Mouse (Mus musculus): ENCODE results near the gene Olfr467. TPM values are rescaled to one million over a fixed set of nuclear protein-coding genes. Genes with fewer than 3 reads are reported as not detected.
"Not testable (repeated sequence)": the region's sequence is repeated elsewhere in the genome, so short reads cannot be mapped to it uniquely, and the experiment has no call there.

Olfr467 gene
- not detected in 2 replicates for polyA plus RNA-seq (2015; fragmentation: Nextera tagmentation; extraction: Ambion mirVana)

- Histone ChIP-seq H3K4me1 (replicated peaks) (no peaks in the 10 kb centered on the region), H3K9ac (replicated peaks) (no peak within 1 kb of the TSS), H3K9me3 (peaks cover 5% of the 10 kb centered on the region; the same call in 1 of the 2 replicates), H3K36me3 (no peaks in the 10 kb centered on the region), H3K27ac (no peak within 1 kb of the TSS), H3K4me2 (replicated peaks) (no peak within 1 kb of the TSS), H3K27me3 (no peaks in the 10 kb centered on the region), H3K4me3 (replicated peaks) (no peak within 1 kb of the TSS)
- ATAC-seq, result no peak
Measured at GRCm38 (mm10) chr7:107811963-107812362, at the start of gene Olfr467. Olfr467 (plus strand) TSS chr7:107812263.

- no peaks in the 10 kb centered on the region for H3K27me3 ChIP-seq
- H3K9me3 ChIP-seq, result no peaks in the 10 kb centered on the region
- no peaks in the 10 kb centered on the region for H3K4me1 ChIP-seq (replicated peaks)
- H3K27ac ChIP-seq, result no peak overlapping the region
- WGBS, result 57% methylated on average over 6 of the region's 6 CpGs
- H3K36me3 ChIP-seq, result no peaks in the 10 kb centered on the region
- no peak overlapping the region for H3K4me3 ChIP-seq (replicated peaks)
- no peak for ATAC-seq
- no peak overlapping the region for H3K4me2 ChIP-seq (replicated peaks)
- no peak overlapping the region for H3K9ac ChIP-seq (replicated peaks)
Measured at GRCm38 (mm10) chr7:107770812-107771211, 41.3 kb upstream of the Olfr467 start.

- Histone ChIP-seq H3K27ac (no peak overlapping the region), H3K36me3 (no peaks in the 10 kb centered on the region), H3K27me3 (no peaks in the 10 kb centered on the region), H3K4me3 (replicated peaks) (no peak overlapping the region), H3K4me2 (replicated peaks) (no peak overlapping the region), H3K4me1 (replicated peaks) (no peaks in the 10 kb centered on the region), H3K9me3 (no peaks in the 10 kb centered on the region), H3K9ac (replicated peaks) (no peak overlapping the region)
- ATAC-seq, result no peak
- WGBS, result 73% methylated on average over 1 of the region's 1 CpGs
Measured at GRCm38 (mm10) chr7:107778216-107778615, 33.8 kb upstream of the Olfr467 start.

- Histone ChIP-seq H3K4me1 (replicated peaks) (no peaks in the 10 kb centered on the region), H3K9me3 (no peaks in the 10 kb centered on the region), H3K9ac (replicated peaks) (no peak overlapping the region), H3K4me2 (replicated peaks) (no peak overlapping the region), H3K27me3 (no peaks in the 10 kb centered on the region), H3K4me3 (replicated peaks) (no peak overlapping the region), H3K36me3 (no peaks in the 10 kb centered on the region), H3K27ac (no peak overlapping the region)
- WGBS, result 50% methylated on average over 4 of the region's 4 CpGs
- ATAC-seq, result no peak
Measured at GRCm38 (mm10) chr7:107779611-107780010, 32.5 kb upstream of the Olfr467 start.

- 0 out of 2 replicates have a peak, but pooled peaks have one; percentile 50 for ATAC-seq
- WGBS, result 60% methylated on average over 3 of the region's 3 CpGs
Measured at GRCm38 (mm10) chr7:107787977-107788620, 24.0 kb upstream of the Olfr467 start.

GRCm38 (mm10) chr7:107796500-107796899 is 15.6 kb upstream of the Olfr467 start:
- 92% methylated on average over 2 of the region's 2 CpGs for WGBS
- Histone ChIP-seq H3K4me1 (replicated peaks) (no peaks in the 10 kb centered on the region), H3K9me3 (no peaks in the 10 kb centered on the region), H3K4me2 (replicated peaks) (no peak overlapping the region), H3K9ac (replicated peaks) (no peak overlapping the region), H3K4me3 (replicated peaks) (no peak overlapping the region), H3K36me3 (no peaks in the 10 kb centered on the region), H3K27ac (no peak overlapping the region), H3K27me3 (no peaks in the 10 kb centered on the region)
- no peak for ATAC-seq

More at GRCm38 (mm10) chr7:107787977-107788620, 24.0 kb upstream of the Olfr467 start:
- Histone ChIP-seq H3K36me3 (no peaks in the 10 kb centered on the region), H3K4me1 (replicated peaks) (no peaks in the 10 kb centered on the region), H3K9me3 (no peaks in the 10 kb centered on the region), H3K4me2 (replicated peaks) (no peak overlapping the region), H3K4me3 (replicated peaks) (no peak overlapping the region), H3K27me3 (no peaks in the 10 kb centered on the region), H3K9ac (replicated peaks) (no peak overlapping the region), H3K27ac (no peak overlapping the region)

- H3K4me1 ChIP-seq (replicated peaks), result no peaks in the 10 kb centered on the region
- no peak for ATAC-seq
Measured at GRCm38 (mm10) chr7:107801108-107801507, 11.0 kb upstream of the Olfr467 start, which contains the start of gene Ovch2. Ovch2 (minus strand) TSS chr7:107801208.

GRCm38 (mm10) chr7:107802138-107802537 is 9.9 kb upstream of the Olfr467 start:
- ATAC-seq, result no peak
- Histone ChIP-seq H3K4me2 (replicated peaks) (no peak overlapping the region), H3K36me3 (no peaks in the 10 kb centered on the region), H3K27me3 (no peaks in the 10 kb centered on the region), H3K4me1 (replicated peaks) (no peaks in the 10 kb centered on the region), H3K9ac (replicated peaks) (no peak overlapping the region), H3K9me3 (no peaks in the 10 kb centered on the region; the same call in 1 of the 2 replicates), H3K27ac (no peak overlapping the region), H3K4me3 (replicated peaks) (no peak overlapping the region)
- 75% methylated on average over 3 of the region's 3 CpGs for WGBS

More at GRCm38 (mm10) chr7:107801108-107801507, 11.0 kb upstream of the Olfr467 start, which contains the start of gene Ovch2:
- Histone ChIP-seq H3K9ac (replicated peaks) (no peak within 1 kb of the TSS), H3K4me2 (replicated peaks) (no peak within 1 kb of the TSS), H3K4me3 (replicated peaks) (no peak within 1 kb of the TSS), H3K27ac (no peak within 1 kb of the TSS), H3K27me3 (no peaks in the 10 kb centered on the region), H3K9me3 (no peaks in the 10 kb centered on the region; the same call in 1 of the 2 replicates), H3K36me3 (no peaks in the 10 kb centered on the region)
- WGBS, result 91% methylated on average over 2 of the region's 2 CpGs

GRCm38 (mm10) chr7:107819442-107819841 is 7.4 kb downstream of the Olfr467 start:
- no peak for ATAC-seq
- H3K27ac ChIP-seq, result no peak overlapping the region

GRCm38 (mm10) chr7:107823867-107824266 is 11.8 kb downstream of the Olfr467 start:
- not testable (repeated sequence) for ATAC-seq

More at GRCm38 (mm10) chr7:107819442-107819841, 7.4 kb downstream of the Olfr467 start:
- Histone ChIP-seq H3K9me3 (no peaks in the 10 kb centered on the region), H3K4me3 (replicated peaks) (no peak overlapping the region), H3K4me1 (replicated peaks) (no peaks in the 10 kb centered on the region), H3K9ac (replicated peaks) (no peak overlapping the region), H3K27me3 (no peaks in the 10 kb centered on the region), H3K36me3 (no peaks in the 10 kb centered on the region), H3K4me2 (replicated peaks) (no peak overlapping the region)

GRCm38 (mm10) chr7:107825441-107825840 is 13.4 kb downstream of the Olfr467 start, which contains the start of gene Olfr469:
Olfr469 (minus strand) TSS chr7:107825541.
- not testable (repeated sequence) for H3K9ac ChIP-seq (replicated peaks); H3K4me1 ChIP-seq (replicated peaks); H3K4me3 ChIP-seq (replicated peaks); ATAC-seq; H3K27ac ChIP-seq; H3K9me3 ChIP-seq; H3K27me3 ChIP-seq; H3K36me3 ChIP-seq; H3K4me2 ChIP-seq (replicated peaks)

More at GRCm38 (mm10) chr7:107823867-107824266, 11.8 kb downstream of the Olfr467 start:
- not testable (repeated sequence) for H3K4me1 ChIP-seq (replicated peaks); H3K36me3 ChIP-seq; H3K27me3 ChIP-seq; H3K9me3 ChIP-seq; H3K9ac ChIP-seq (replicated peaks); H3K4me3 ChIP-seq (replicated peaks); H3K4me2 ChIP-seq (replicated peaks); H3K27ac ChIP-seq
- 71% methylated on average over 2 of the region's 2 CpGs for WGBS

- ATAC-seq, result no peak
- Histone ChIP-seq H3K9ac (replicated peaks) (no peak overlapping the region), H3K4me1 (replicated peaks) (no peaks in the 10 kb centered on the region), H3K9me3 (no peaks in the 10 kb centered on the region), H3K27me3 (no peaks in the 10 kb centered on the region), H3K4me2 (replicated peaks) (no peak overlapping the region), H3K27ac (no peak overlapping the region), H3K36me3 (no peaks in the 10 kb centered on the region), H3K4me3 (replicated peaks) (no peak overlapping the region)
- 82% methylated on average over 1 of the region's 1 CpGs for WGBS
Measured at GRCm38 (mm10) chr7:107841719-107842118, 29.7 kb downstream of the Olfr467 start.

- not testable (repeated sequence) for H3K4me3 ChIP-seq (replicated peaks); H3K27ac ChIP-seq; H3K9me3 ChIP-seq; H3K27me3 ChIP-seq; H3K4me2 ChIP-seq (replicated peaks); H3K9ac ChIP-seq (replicated peaks); H3K36me3 ChIP-seq; H3K4me1 ChIP-seq (replicated peaks); ATAC-seq
- 82% methylated on average over 1 of the region's 1 CpGs for WGBS
Measured at GRCm38 (mm10) chr7:107847390-107847789, 35.3 kb downstream of the Olfr467 start, which contains the start of gene Olfr470. Olfr470 (minus strand) TSS chr7:107847490.
